Mouse (Mus musculus) layer of hippocampus, adult 18-20 months (tissue): ENCODE data around the gene Hist2h2bb. TPM values are rescaled to one million over a fixed set of nuclear protein-coding genes. Genes with fewer than 3 reads are reported as not detected.
"Not testable (repeated sequence)": the region's sequence is repeated elsewhere in the genome, so short reads cannot be mapped to it uniquely, and the experiment has no call there.

Experiments used
- DNase-seq, 2 experiments: peaks; one replicate each; pipeline ENCODE4 v3.0.0; 2022; ENCODE audit warnings: low spot score in 2 of 2
- total RNA-seq, 2 experiments: library from RNA; stranded (reverse); gene quantifications; 2 replicates each; pipeline ENCODE4 v1.2.3; 2021

Gene Hist2h2bb
- total RNA-seq, 2 experiments from 2014 or later = 146 to 147 TPM

- peak; percentile 95 to 99 for DNase-seq
Measured at GRCm38 (mm10) chr3:96262979-96263550, 6.5 kb upstream of the Hist2h2bb start, which contains the start of gene Hist2h4. Gene Hist2h4 (minus strand): TSS chr3:96263311.

GRCm38 (mm10) chr3:96263558-96264403 lies 5.8 kb upstream of the Hist2h2bb start:
- no peak for DNase-seq

- no peak for DNase-seq
Measured at GRCm38 (mm10) chr3:96264404-96264949, 5.1 kb upstream of the Hist2h2bb start.

- DNase-seq = no peak
Measured at GRCm38 (mm10) chr3:96266132-96266710, 3.3 kb upstream of the Hist2h2bb start.

GRCm38 (mm10) chr3:96267541-96267940 lies 2.0 kb upstream of the Hist2h2bb start:
- no peak for DNase-seq

- peak; percentile 70 to 91 for DNase-seq
Measured at GRCm38 (mm10) chr3:96268051-96268775, 1.3 kb upstream of the Hist2h2bb start, which contains the start of gene Hist2h3b. Gene Hist2h3b (plus strand): TSS chr3:96268654.

- peak in 1 of 2 experiments; percentile 47 for DNase-seq
Measured at GRCm38 (mm10) chr3:96268776-96269378, 675 bp upstream of the Hist2h2bb start.

GRCm38 (mm10) chr3:96273591-96274465 lies 4.3 kb downstream of the Hist2h2bb start:
- DNase-seq = no peak

GRCm38 (mm10) chr3:96277428-96277799 lies 7.9 kb downstream of the Hist2h2bb start:
- DNase-seq = peak in 1 of 2 experiments; percentile 50

- DNase-seq = peak; percentile 92 to 94
Measured at GRCm38 (mm10) chr3:96277800-96278624, 8.5 kb downstream of the Hist2h2bb start.

GRCm38 (mm10) chr3:96280660-96281059 lies 11.1 kb downstream of the Hist2h2bb start:
- no peak for DNase-seq

GRCm38 (mm10) chr3:96284457-96284856 lies 14.9 kb downstream of the Hist2h2bb start:
- peak in 1 of 2 experiments; percentile 59 for DNase-seq

- DNase-seq = not testable (repeated sequence)
Measured at GRCm38 (mm10) chr3:96287334-96287733, 17.8 kb downstream of the Hist2h2bb start.

GRCm38 (mm10) chr3:96289201-96289600 lies 19.6 kb downstream of the Hist2h2bb start:
- no peak for DNase-seq

- DNase-seq = not testable (repeated sequence)
Measured at GRCm38 (mm10) chr3:96290727-96291126, 21.2 kb downstream of the Hist2h2bb start.

- DNase-seq = no peak
Measured at GRCm38 (mm10) chr3:96292641-96293040, 23.1 kb downstream of the Hist2h2bb start.

GRCm38 (mm10) chr3:96293368-96293767 lies 23.8 kb downstream of the Hist2h2bb start:
- no peak for DNase-seq

- no peak for DNase-seq
Measured at GRCm38 (mm10) chr3:96293787-96294186, 24.2 kb downstream of the Hist2h2bb start, which contains the start of gene Fcgr1. Gene Fcgr1 (minus strand): TSS chr3:96293969.

- DNase-seq = no peak
Measured at GRCm38 (mm10) chr3:96298360-96298759, 28.8 kb downstream of the Hist2h2bb start.
